Mouse (Mus musculus) retina, postnatal 1 day (tissue): Measurements from ENCODE around the gene Srf.

Source experiments
- DNase-seq: peaks from one replicate; pipeline ENCODE4 v3.0.0-alpha.2; 2012

Srf gene

DNA sequence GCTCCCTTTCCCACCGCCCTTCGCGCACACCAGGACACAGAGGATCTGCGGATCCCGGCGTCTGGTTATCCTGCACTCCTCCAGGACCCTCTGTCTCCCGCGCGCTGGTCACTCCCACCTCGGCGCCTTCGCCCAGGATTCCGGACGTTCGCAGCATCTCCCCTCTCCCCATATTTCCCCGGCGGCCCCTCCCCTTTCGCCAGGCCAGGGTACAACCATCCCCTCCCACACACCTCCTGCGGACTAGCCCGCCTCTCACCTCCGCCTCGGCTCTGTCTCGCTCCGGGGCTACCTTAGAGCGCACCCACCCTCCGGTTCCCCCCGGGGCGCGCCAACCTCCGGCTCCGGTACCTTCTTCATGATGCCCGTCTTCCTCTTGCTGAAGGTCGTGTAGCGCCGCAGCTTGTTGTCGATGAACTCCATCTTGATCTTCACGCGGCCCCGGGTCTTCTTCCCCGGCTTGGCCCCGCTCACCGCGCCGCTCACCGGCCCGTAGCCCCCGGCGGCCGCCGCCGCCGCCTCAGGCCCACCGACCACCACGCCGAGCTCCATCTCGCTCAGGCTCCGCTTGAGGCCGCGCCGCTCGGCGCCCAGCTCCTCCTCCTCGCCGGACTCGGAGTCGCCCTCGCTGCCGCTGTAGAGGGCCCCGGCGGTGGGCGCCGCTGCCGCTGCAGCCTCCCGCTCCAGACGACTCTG is 850 bp downstream of the Srf start:
- peak; percentile 63 for DNase-seq

DNA sequence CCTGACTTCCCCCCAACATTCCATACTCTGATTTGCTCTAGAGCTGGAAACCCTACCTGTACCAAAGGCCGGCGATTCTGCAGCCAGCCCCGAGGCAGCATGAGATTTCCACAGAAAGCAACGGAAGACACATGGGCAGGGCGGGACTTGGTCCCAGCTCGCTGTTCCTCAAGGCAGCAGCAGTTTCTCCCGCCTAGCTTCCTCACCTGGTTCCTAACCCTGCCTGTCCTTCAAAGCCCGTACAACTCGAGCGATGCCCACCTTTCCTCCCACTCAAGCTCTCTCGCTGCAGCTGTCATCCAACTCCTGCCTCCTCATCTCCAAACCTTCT is 1.4 kb downstream of the Srf start:
- no peak for DNase-seq

GRCm38 (mm10) chr17:46553926-46554325 is 2.0 kb downstream of the Srf start:
- no peak for DNase-seq

DNA sequence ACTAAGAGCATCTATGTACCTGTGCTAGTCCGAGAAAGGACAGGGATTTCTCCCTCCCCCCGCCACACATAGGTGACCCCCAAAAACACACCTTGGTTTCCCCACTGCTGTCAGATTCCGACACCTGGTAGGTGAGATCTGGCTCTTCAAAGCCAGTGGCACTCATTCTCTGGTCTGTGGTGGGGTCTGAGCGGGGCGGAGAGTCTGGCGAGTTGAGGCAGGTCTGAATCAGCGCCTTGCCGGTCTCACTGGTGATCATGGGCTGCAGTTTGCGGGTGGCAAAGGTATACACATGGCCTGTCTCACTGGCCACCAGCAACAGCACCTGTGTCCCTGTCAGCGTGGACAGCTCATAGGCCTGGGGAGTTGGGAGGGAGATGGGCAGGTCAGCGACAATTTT is 2.5 kb downstream of the Srf start:
- no peak for DNase-seq

- DNase-seq, result peak; percentile 98
Measured at GRCm38 (mm10) chr17:46552841-46553423, 3.0 kb downstream of the Srf start.

GRCm38 (mm10) chr17:46552151-46552550 is 3.8 kb downstream of the Srf start:
- no peak for DNase-seq

- no peak for DNase-seq
Measured at GRCm38 (mm10) chr17:46551369-46551768, 4.6 kb downstream of the Srf start.

DNA sequence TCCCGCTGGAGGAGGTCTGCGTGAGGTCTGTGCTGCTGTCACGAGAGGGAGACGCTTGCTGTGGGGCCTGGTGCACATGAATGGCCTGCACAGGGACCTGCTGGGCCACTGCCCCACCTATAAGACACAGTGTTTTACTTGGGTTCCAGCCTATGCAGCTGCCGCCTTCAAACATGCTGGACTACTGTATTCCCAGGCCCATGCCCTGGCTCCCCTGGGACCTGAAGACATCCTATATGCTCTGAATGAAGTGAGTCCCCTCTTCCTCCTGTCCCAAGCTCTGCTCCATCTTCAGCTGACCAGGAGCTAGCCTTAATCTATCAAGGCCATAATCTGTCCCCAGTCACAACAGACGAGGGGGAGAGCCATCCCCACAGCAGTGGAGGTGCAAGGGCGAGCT is 5.1 kb downstream of the Srf start:
- no peak for DNase-seq

DNA sequence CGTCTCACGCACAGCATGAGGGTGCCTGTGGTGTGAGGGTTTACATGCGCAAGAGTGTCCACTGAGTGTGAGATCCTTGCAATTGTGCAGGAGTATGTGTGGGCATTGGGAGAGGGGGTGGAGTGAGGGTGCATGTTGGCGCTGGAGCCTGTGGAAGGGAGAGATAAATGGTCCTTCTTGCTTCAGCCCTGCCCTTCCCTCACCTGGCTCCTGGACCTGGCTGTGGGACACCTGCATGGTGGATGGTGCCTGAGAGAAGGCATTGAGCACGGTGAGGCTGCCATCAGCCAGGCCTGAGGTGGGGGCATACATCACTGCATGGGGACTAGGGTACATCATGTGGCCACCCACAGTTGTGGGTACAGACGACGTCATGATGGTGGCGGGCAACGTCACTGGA is 6.3 kb downstream of the Srf start:
- DNase-seq, result no peak

GRCm38 (mm10) chr17:46549193-46549592 is 6.8 kb downstream of the Srf start:
- peak; percentile 58 for DNase-seq

DNA sequence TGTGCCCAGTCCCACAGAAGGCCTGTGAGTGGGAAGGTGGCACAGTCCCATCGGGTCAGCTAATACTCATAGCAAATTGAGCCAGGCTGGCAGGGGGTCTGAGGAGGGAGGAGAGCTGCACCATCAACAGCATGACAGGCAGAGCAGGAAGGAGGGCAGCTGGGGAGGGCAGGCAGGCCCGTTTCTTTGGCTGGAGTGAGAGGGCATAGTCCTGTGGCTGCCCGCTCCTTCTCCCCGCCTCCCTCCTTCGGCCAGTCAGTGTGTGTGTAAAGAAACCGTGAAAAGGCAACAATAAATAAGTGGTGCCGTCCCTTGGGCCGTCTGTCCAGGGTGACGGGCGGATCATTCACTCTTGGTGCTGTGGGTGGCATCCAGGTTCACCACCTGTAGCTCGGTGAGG is 7.2 kb downstream of the Srf start:
- DNase-seq, result no peak

DNA sequence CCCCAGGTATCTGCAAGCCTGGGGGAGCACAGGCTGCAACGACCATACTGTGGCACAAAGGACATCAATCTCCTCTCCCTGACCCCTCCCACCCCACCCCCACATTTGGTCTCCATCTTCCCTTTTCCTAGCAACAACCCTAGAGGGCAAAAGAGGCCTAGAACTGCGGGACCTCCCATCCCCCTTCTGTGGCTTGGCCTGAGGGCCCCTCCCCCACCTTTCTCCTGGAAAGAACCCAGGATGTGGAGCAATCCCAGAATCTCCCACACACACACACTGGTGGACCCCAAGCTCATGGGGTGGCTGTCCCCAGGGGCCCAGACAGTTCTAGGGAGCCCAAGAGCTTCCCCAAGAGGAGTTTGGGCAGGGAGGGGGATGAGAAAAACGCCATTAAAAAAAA is 8.1 kb downstream of the Srf start:
- no peak for DNase-seq

DNA sequence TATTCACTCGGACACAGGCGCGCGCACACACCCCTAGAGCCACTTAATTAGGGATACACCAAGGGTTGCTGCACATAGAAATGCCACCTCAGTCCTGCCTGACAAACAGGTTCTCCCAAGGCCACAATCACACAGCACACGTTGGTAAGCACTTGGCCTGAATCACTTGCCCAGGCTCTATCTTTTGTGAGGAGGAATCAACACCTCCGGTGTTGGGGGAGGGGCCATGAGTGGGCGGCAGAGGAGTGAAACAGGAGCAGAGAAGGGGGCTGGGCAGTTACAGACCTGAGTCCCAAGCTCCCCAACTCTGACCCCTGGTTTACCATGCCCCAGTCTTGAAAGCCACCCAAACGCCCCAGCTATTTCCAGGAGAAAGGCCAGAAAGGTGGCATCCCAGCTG is 9.0 kb downstream of the Srf start:
- peak; percentile 23 for DNase-seq

- no peak for DNase-seq
Measured at GRCm38 (mm10) chr17:46546591-46546990, 9.4 kb downstream of the Srf start.

- DNase-seq, result peak; percentile 91
Measured at GRCm38 (mm10) chr17:46545813-46546564, 10.0 kb downstream of the Srf start, which contains the start of gene Cul9. Gene Cul9, minus strand, starts transcription at chr17:46546388.

DNA sequence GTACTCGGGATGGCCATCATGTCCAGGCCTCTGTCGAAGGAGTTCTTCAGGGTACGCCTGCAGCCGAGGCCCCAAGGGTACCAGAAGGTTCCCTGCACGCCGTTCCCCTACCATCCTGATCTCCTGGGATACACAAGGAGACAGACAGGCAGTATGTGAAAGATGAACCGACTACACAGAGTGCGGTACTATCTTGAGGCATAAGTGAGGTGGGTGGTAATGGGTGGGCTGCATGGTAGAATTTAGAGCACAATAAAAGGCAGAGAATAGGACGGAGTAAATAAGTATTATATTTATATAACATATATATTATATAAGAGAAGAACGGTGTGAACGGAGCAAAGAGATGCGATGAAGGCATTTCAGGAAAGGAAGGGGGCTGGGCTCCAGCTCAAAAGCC is 12.3 kb downstream of the Srf start:
- no peak for DNase-seq

DNA sequence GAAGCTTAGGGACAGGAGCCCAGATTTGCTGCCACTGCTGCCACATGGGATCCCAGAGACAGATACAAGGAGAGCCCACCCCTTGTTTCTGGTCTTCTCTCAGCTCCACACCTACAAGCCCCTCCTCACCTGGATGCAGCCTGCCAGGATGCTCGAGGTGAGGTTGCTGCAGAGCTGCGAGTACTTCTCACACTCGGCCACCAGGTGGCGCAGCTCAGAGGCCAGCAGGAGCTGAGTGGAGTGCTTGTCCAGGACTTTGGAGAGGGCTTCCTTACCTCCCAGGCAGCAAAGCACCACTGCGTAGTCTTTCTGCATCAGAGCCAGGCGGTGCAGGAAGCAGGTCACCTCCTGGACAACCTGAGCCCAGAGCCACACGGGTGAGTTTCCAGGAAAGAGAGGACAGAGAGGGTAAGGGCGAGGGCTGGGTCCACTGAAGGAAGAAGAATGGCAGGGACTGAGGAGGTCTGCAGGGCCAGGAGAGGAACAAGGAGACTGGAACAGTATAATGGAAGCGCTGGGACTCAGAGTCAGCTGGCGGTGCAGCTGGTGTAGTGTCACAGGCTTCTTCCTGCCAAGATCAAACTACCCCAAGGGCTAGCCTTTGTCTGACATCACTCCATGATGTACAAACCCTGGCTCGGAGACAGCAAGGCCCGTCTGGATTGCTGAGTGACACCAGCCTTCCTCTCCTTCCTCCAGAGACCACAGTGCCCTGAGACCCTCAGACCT is 30.2 kb downstream of the Srf start:
- peak; percentile 81 for DNase-seq

DNA sequence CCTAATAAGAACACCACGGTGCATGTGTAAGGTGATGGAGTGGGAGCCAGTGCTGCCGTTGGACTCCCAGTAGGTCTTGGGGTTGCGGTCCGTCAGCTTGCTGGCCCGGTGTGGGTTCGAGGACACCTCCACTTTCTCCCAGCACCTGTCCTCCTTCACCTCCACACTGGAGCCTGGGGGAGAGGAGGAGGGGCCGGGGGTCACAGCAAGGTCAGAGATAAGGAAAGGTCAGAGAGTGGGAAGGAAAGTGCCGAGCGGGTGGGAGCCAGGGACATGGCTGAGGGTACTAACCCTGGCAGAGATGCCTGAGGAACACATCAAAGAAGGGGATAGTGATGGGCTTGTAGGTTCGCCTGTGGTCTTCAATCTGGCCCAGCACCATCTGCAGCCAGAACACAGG is 30.9 kb downstream of the Srf start:
- no peak for DNase-seq

- DNase-seq, result peak; percentile 29
Measured at GRCm38 (mm10) chr17:46521963-46522668, 33.9 kb downstream of the Srf start.

- no peak for DNase-seq
Measured at GRCm38 (mm10) chr17:46521174-46521573, 34.8 kb downstream of the Srf start.

GRCm38 (mm10) chr17:46520385-46520979 is 35.5 kb downstream of the Srf start:
- DNase-seq, result peak; percentile 62

DNA sequence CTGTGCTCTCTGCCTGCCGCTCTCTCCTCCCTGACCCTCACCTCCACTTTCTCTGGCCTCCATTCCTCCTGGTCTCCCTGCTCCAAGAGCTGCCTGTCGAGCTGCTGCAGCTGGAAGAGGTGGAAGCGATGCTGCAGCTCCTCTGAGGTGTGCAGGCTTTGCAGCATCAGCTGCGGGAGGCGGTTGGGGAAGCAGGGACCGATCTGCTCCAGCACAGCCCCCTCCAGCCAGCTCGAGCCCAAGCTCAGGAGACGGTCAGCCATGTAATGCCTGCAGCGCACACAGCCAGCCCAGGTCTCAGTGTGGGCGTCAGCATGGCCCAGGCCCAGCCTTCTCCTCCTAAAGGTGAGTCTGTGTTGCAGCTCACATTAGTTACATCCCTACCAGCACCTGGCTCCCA is 36.0 kb downstream of the Srf start:
- DNase-seq, result no peak

DNA sequence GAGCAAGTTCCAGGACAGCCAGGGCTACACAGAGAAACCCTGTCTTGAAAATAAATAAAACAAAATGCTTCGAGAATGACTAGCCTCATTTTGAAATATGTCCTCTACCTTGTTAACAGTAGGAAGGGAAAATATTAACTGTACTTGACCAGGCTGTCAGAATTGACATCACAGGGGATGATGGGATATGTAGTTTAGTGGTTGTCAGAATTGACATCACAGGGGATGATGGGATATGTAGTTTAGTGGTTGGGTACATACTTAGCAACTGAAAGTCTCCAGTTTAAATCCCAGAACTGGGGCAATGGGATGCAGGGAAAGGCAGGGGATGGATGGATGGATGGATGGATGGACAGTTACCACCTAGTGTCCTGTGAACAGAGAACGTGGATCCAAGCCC is 42.6 kb downstream of the Srf start:
- peak; percentile 31 for DNase-seq
